Mouse (Mus musculus) hindbrain, embryonic 14.5 days (tissue): ENCODE measurements around the gene Stxbp5. TPM values are rescaled to one million over a fixed set of nuclear protein-coding genes. Genes with fewer than 3 reads are reported as not detected.

Experiments
- ATAC-seq: fragments of 200-750 bp; cut with Nextera tagmentation; 2 replicates; pipeline ENCODE4 v1.8.0; 2017; ENCODE audit warnings: moderate number of reproducible peaks, mild to moderate bottlenecking, moderate TSS enrichment, moderate library complexity; ENCODE audit not compliant: low FRiP score
- DNase-seq: peaks from one replicate; pipeline ENCODE4 v3.0.0-alpha.2; 2015; ENCODE audit warnings: low spot score
- H3K27ac ChIP-seq: fragments of 300-500 bp; sonication (generic); 2 replicates; pipeline ENCODE4 v1.5.1; 2014; ENCODE audit warnings: mild to moderate bottlenecking, moderate library complexity
- H3K27me3 ChIP-seq: fragments of 300-500 bp; sonication (generic); 2 replicates; pipeline ENCODE4 v1.6.1; 2014; ENCODE audit warnings: mild to moderate bottlenecking, low read length, mixed read lengths; ENCODE audit not compliant: control insufficient read depth, insufficient read depth
- H3K36me3 ChIP-seq: fragments of 300-500 bp; sonication (generic); replicated peaks from 2 replicates; pipeline ENCODE4 v1.6.1; 2014; ENCODE audit not compliant: control insufficient read depth, insufficient read depth
- H3K4me1 ChIP-seq: fragments of 300-500 bp; sonication (generic); replicated peaks from 2 replicates; pipeline ENCODE4 v1.6.1; 2014; ENCODE audit warnings: antibody characterized with exemption, low read length, mixed read lengths; ENCODE audit not compliant: control insufficient read depth, insufficient read depth
- H3K4me2 ChIP-seq: fragments of 300-500 bp; sonication (generic); replicated peaks from 2 replicates; pipeline ENCODE4 v1.6.1; 2014; ENCODE audit warnings: mild to moderate bottlenecking, moderate library complexity
- H3K4me3 ChIP-seq: fragments of 300-500 bp; sonication (generic); replicated peaks from 2 replicates; pipeline ENCODE4 v1.5.1; 2014; ENCODE audit warnings: mild to moderate bottlenecking, low read length
- H3K9ac ChIP-seq: fragments of 300-500 bp; sonication (generic); 2 replicates; pipeline ENCODE4 v1.6.1; 2014
- H3K9me3 ChIP-seq: fragments of 300-500 bp; sonication (generic); 2 replicates; pipeline ENCODE4 v1.6.1; 2016; ENCODE audit warnings: low read length; ENCODE audit not compliant: control insufficient read depth
- WGBS: fragments of 180-500 bp; shearing (Covaris S2); extraction: QIAGEN DNeasy Blood & Tissue Kit; methylation state at CpG from one replicate; pipeline ENCODE4 v1.1.7; 2014; 5-methylcytosine and 5-hydroxymethylcytosine counted together
- polyA plus RNA-seq: library from polyadenylated mRNA; unstranded; fragments of >200 nt; fragmentation: Nextera tagmentation; extraction: Ambion mirVana; gene quantifications from 2 replicates; pipeline ENCODE4 v1.2.1, GENCODE M21; 2014

Gene Stxbp5
- polyA plus RNA-seq, 1 experiment from 2014 or later = 14.3 TPM

DNA sequence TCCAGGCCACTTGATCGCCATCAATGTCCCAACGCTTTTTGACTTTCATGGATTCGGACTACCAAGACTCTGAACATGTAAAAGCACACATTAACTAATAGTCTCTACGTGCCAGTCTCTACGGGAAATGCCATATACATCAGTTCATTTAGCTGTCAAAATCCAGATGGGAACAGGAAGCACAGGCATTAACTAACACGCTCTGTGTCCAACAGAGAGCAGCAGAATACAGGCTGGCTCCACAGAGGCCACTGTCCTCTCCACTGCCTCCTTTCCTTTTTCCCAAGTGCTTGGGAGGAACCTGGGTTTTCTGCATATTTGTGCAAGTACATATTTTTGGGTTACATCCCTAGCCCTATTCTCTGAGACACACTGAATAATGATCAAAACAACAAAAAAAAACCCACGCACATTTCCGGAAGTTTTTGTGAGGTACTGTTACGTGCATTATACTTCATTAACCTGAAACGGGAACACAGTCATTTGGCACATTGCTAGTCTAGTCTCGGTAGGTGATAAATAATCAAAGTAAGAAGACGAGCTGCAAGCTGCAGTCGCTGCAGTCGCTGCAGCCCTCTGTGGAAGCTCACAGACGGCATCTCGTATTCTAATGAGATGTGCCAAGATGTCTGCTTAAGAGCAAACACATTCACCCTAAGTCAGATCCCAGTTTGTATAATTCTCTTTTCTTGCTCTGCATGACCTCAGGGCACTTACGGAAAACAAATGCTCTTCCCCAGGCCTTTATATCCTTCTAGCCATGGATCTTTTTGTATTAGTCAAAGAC lies 33.9 kb downstream of the Stxbp5 start:
- H3K4me1 ChIP-seq = no peaks in the 10 kb centered on the region
- WGBS = 70% methylated on average over 17 of the region's 17 CpGs
- no peak overlapping the region for H3K27ac ChIP-seq
- ATAC-seq (no peak; the same call in 1 of the 2 replicates), DNase-seq (no peak)
- no peak overlapping the region for H3K4me2 ChIP-seq
- H3K9ac ChIP-seq = no peak overlapping the region
- peaks cover 5% of the 10 kb centered on the region; the same call in 1 of the 2 replicates for H3K36me3 ChIP-seq
- H3K27me3 ChIP-seq = no peaks in the 10 kb centered on the region
- H3K9me3 ChIP-seq = no peaks in the 10 kb centered on the region
- H3K4me3 ChIP-seq = no peak overlapping the region

DNA sequence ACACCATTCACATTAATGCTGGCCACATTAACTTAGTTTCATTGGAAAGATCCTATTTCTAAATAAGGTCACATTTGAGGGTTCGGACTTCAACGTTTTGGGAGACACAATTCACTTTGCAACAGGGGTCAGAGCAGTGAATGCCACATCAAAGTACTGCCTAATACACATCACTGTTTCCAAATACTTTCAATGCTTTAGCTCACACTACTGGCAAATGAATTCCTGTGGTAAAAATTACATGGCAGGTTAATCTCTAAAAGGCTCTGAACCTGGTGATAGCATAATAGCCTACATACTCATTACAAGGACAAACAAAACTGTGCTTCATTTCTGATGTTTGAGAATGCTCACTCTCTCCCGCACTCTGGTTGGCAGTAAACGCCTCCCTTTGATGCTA lies 40.9 kb downstream of the Stxbp5 start:
- Histone ChIP-seq H3K9me3 (no peaks in the 10 kb centered on the region), H3K4me1 (no peaks in the 10 kb centered on the region), H3K9ac (no peak overlapping the region), H3K27ac (0 out of 2 replicates have a peak overlapping the region, but pooled peaks have one; percentile 0), H3K4me2 (no peak overlapping the region), H3K27me3 (no peaks in the 10 kb centered on the region), H3K36me3 (peaks cover 5% of the 10 kb centered on the region; the same call in 1 of the 2 replicates), H3K4me3 (no peak overlapping the region)
- WGBS = 82% methylated on average over 4 of the region's 4 CpGs
- no peak for DNase-seq
- no peak for ATAC-seq

DNA sequence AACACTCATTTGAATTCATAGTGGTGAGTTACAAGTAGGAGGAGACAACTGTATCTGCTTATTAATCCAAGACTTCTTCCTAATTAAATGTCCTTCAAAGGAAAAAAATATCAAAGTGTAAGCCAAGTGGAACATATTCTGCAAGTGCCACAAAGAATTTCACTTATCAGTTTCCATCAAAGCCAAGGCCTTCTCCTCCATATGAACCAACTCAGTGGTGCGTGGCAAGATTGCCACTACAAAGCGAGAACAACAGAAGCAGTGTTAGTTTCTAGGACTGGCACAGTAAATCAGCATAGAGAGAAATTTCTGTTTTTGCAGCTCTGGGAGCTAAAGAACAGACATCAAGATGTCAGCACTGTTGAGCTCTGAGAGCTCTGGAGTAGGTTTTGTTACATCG lies 41.4 kb downstream of the Stxbp5 start:
- no peak for DNase-seq
- no peaks in the 10 kb centered on the region for H3K9me3 ChIP-seq

DNA sequence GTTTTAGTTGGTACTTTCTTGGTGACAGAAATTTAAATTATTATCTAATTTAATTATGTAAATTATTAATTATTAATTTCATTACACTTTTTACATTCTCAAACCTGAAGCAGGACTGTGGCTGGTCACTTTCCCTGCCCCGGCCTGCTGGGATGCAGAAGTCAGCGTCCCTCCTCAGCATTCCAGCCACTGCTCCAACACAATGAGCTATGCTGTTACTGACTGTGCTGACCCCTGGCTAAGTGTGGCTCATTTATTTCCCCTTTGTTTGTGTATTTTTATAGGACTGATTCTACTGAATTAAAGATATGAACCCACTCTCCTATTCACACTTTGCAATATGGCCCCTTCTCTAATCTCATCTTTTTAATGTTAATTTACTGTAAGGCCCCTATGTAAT lies 43.0 kb downstream of the Stxbp5 start:
- 56% methylated on average over 2 of the region's 2 CpGs for WGBS
- ATAC-seq (no peak), DNase-seq (no peak)
- no peak overlapping the region for H3K9ac ChIP-seq
- H3K9me3 ChIP-seq = no peaks in the 10 kb centered on the region
- H3K4me2 ChIP-seq = no peak overlapping the region
- no peak overlapping the region for H3K27ac ChIP-seq
- H3K27me3 ChIP-seq = no peaks in the 10 kb centered on the region
- H3K36me3 ChIP-seq = no peaks in the 10 kb centered on the region
- no peak overlapping the region for H3K4me3 ChIP-seq
- H3K4me1 ChIP-seq = no peaks in the 10 kb centered on the region

More for the DNA sequence above, 41.4 kb downstream of the Stxbp5 start:
- peaks cover 2% of the 10 kb centered on the region; the same call in 1 of the 2 replicates for H3K36me3 ChIP-seq
- H3K27ac ChIP-seq = 0 out of 2 replicates have a peak overlapping the region, but pooled peaks have one; percentile 0
- no peaks in the 10 kb centered on the region for H3K4me1 ChIP-seq
- no peak overlapping the region for H3K4me2 ChIP-seq
- no peak overlapping the region for H3K9ac ChIP-seq
- H3K27me3 ChIP-seq = no peaks in the 10 kb centered on the region
- no peak overlapping the region for H3K4me3 ChIP-seq
- 78% methylated on average over 3 of the region's 3 CpGs for WGBS
- ATAC-seq = no peak

DNA sequence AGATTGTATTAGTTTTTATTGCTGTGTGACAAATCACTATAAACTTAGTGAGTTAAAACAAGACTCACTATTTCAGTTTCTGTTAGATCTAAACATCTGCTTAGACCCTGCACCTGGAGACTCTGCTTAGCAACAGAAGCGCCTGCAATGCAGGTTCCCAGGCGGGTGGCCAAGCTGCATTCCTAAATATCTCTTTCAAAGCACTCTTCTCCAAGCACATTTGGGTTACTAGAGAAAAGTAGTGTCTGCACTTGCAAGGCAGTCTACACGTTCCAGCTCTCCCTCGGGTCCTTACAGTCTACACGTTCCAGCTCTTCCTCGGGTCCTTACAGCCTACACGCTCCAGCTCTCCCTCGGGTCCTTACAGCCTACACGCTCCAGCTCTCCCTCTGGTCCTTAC lies 44.1 kb downstream of the Stxbp5 start:
- H3K4me3 ChIP-seq = no peak overlapping the region
- H3K9ac ChIP-seq = no peak overlapping the region
- H3K4me2 ChIP-seq = no peak overlapping the region
- H3K9me3 ChIP-seq = no peaks in the 10 kb centered on the region
- ATAC-seq (no peak), DNase-seq (no peak)
- H3K27me3 ChIP-seq = no peaks in the 10 kb centered on the region
- no peak overlapping the region for H3K27ac ChIP-seq
- WGBS = 81% methylated on average over 9 of the region's 9 CpGs
- H3K4me1 ChIP-seq = no peaks in the 10 kb centered on the region
- no peaks in the 10 kb centered on the region for H3K36me3 ChIP-seq

DNA sequence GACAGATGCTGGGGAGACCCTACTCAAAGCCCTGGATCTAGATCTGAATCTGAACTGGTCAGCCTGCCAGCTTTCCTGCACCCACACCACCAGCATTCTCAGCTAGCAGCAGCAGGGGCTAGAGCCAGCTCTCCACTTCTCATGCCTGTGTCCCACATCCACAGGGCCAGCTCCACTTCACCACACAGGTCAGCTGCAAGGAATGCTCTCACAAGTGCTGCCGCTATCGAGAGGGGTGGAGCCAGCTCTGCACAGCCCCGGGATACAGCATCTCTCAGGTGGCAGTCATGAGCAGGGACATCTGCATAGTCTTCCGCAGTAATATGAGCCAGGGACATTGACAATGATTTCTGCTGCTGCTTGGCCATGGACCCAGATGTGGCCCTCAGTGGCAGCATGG lies 54.5 kb downstream of the Stxbp5 start:
- Histone ChIP-seq H3K9ac (no peak overlapping the region), H3K4me1 (no peaks in the 10 kb centered on the region), H3K36me3 (peaks cover 5% of the 10 kb centered on the region), H3K4me3 (no peak overlapping the region), H3K4me2 (no peak overlapping the region), H3K27me3 (no peaks in the 10 kb centered on the region), H3K27ac (no peak overlapping the region), H3K9me3 (no peaks in the 10 kb centered on the region)
- DNase-seq (no peak), ATAC-seq (no peak)
- 97% methylated on average over 4 of the region's 4 CpGs for WGBS

DNA sequence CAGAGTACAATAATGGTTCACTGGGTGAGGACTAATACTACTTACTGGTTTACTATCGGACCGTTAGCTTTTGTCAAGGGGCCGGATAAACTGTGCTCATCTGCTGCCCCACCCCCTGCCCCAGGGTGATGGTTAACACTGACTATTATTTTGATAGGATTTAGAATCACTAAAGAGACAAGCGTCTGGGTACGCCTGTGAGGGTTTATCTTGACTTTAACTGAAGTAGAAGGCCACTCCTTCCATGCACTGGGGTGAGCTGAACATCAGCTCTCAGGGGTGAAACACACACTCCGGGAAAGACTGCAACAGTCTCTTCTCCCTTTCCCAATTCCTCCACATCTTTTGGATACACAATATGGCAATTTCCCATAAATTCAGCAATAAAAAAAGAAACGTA lies 61.5 kb downstream of the Stxbp5 start:
- Histone ChIP-seq H3K4me3 (no peak overlapping the region), H3K9me3 (no peaks in the 10 kb centered on the region), H3K9ac (no peak overlapping the region), H3K27me3 (no peaks in the 10 kb centered on the region), H3K4me2 (no peak overlapping the region), H3K4me1 (no peaks in the 10 kb centered on the region), H3K36me3 (no peaks in the 10 kb centered on the region; the same call in 1 of the 2 replicates), H3K27ac (no peak overlapping the region)
- no peak for DNase-seq
- 80% methylated on average over 7 of the region's 7 CpGs for WGBS
- no peak for ATAC-seq

DNA sequence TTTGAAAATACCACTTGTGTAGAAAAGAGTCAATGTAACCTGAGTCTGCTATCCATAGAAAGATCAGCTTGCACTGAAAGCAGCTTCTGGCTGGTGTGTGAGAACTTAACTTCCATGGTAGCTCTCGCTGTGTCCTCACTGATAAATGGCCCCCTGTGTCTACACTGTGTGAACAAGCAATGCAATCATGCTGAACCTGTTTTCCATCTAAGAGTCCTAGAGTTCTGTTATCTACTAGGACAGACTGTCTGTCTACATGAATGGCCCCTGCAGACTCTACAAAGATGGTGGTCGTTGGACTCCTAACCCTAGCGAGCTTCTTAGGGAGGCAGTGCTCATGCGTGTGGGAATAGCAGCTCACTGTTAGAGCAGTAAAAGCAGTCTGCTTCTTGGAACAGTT lies 65.9 kb downstream of the Stxbp5 start:
- Histone ChIP-seq H3K27me3 (no peaks in the 10 kb centered on the region), H3K4me2 (no peak overlapping the region), H3K4me3 (no peak overlapping the region), H3K36me3 (peaks cover 6% of the 10 kb centered on the region; the same call in 1 of the 2 replicates), H3K4me1 (no peaks in the 10 kb centered on the region), H3K27ac (no peak overlapping the region), H3K9me3 (no peaks in the 10 kb centered on the region), H3K9ac (no peak overlapping the region)
- ATAC-seq = no peak
- no peak for DNase-seq
- WGBS = 81% methylated on average over 4 of the region's 4 CpGs

DNA sequence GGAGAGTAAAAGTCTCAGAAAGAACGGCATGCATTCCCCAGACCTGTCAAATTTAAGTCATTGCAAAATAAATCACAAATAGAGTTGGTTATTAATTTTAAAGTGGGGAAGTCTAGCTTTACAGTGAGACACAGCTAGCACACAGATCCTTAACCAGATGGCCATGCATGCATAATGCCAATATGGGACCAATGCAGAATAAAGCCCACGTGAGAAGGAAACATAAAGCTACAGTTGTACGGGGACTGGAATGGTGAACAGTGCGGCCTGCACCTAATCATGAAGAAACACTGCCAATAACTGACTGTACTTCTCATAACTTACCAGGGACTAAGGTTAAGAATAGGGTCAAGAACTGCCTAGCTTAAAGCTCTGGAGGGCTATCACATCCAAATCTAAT lies 67.9 kb downstream of the Stxbp5 start:
- ATAC-seq (no peak), DNase-seq (no peak)
- no peak overlapping the region for H3K4me2 ChIP-seq
- no peaks in the 10 kb centered on the region for H3K27me3 ChIP-seq
- 73% methylated on average over 4 of the region's 4 CpGs for WGBS
- peaks cover 6% of the 10 kb centered on the region; the same call in 1 of the 2 replicates for H3K36me3 ChIP-seq
- H3K27ac ChIP-seq = no peak overlapping the region
- no peak overlapping the region for H3K9ac ChIP-seq
- H3K9me3 ChIP-seq = no peaks in the 10 kb centered on the region
- no peak overlapping the region for H3K4me3 ChIP-seq
- no peaks in the 10 kb centered on the region for H3K4me1 ChIP-seq
